ENCODE assay signal across 22 mouse cellular contexts in the genomic region with DNA sequence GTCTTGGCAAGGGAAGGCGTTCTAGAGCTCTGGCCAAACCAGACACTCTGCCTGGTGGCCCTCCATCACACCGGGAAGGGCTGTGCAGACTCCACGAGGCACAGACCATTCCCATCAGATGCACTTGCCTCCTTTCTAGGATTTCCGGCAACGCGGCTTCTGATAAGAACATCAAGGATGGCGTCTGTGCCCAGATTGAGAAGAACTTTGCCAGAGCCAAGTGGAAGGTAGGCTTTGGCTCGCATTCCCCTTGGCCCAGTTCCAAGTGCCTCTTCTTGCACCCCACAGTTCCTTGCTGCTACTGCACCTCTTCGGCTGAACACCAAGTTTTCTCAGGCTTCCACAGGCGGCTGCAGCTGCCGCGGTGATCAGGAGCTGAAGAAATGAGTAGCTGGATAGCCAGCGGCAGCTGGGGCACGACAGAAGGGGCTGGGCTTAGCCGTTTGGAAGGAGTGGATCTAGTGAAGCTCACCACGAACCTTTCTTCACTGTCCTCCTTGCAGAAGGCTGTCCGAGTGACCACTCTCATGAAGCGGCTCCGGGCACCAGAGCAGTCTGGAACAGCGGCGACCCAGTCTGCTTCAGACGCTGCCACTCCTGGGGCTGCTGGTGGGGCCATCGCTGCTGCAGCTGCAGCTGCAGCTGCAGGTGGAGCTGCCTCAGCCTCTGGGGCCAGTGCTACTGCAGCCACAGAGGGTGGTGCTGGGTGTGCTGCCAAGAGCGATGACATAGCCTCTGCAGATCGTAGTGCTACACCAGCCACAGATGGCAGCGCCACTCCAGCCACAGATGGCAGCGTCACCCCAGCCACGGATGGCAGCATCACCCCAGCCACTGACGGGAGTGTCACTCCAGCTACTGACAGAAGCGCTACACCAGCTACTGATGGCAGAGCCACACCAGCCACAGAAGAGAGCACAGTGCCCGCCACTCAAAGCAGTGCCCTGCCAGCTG. TPM values are rescaled to one million over a fixed set of nuclear protein-coding genes. Genes with fewer than 3 reads are reported as not detected.
DNase-seq lines count a peak whose midpoint lies in the region; ATAC-seq and TF ChIP-seq lines count a peak whose summit lies in the region.
"Had no signal": no experiment of that assay in that cellular context is flagged by ENCODE, and none has a peak within 500 bp of the region (broad histone marks: within the 10 kb centered on the region; RNA-seq: fewer than 3 reads in every experiment).

No protein-coding gene starts in this region.

- H3K4me1 ChIP-seq in E14TG2a.4 (replicated peaks; ENCODE audit: low read depth, low read length): peaks cover 51% of the 10 kb centered on the region
- H3K4me1 ChIP-seq in cerebellum, adult 2 months (ENCODE audit: control insufficient read depth, insufficient read depth, low read length): peaks cover 4% of the 10 kb centered on the region; the same call in 1 of the 2 replicates
- peaks cover 2% of the 10 kb centered on the region; the same call in 1 of the 2 replicates for H3K4me1 ChIP-seq in forebrain, embryonic 11.5 days (replicated peaks; ENCODE audit: control insufficient read depth, insufficient read depth, low read length)

- TF ChIP-seq POLR2A in cerebellum, adult 2 months (IDR thresholded peaks at IDR 0.05; ENCODE audit: borderline replicate concordance, insufficient read depth, low read length): no peak

- DNase-seq in layer of hippocampus, adult 9-11 months: peak; percentile 72
- no peak for DNase-seq in layer of hippocampus, postnatal 10 days (ENCODE audit: low spot score in 2 of 2)
- DNase-seq in cerebellum, adult 2 months: peak; percentile 59 to 60
- peak; percentile 21 to 48 for DNase-seq in gastrocnemius, adult 8-10 months (ENCODE audit: low spot score in 2 of 2)
- DNase-seq in testis, postnatal 14 days (ENCODE audit: low spot score): no peak
- no peak for DNase-seq in forebrain, embryonic 11.5 days (ENCODE audit: low spot score)
- no peak for DNase-seq in ovary, postnatal 36 days (ENCODE audit: low spot score)
- DNase-seq: adrenal gland, postnatal 14 days; lung, postnatal 4 days; right cerebral cortex, postnatal 25 days; thymus, postnatal 36 days had no signal

- H3K36me3 ChIP-seq in E14TG2a.4 (ENCODE audit: insufficient read depth, low read length): peaks cover 46% of the 10 kb centered on the region
- H3K36me3 ChIP-seq in forebrain, embryonic 11.5 days (ENCODE audit: control insufficient read depth, insufficient read depth, low read length): no peaks in the 10 kb centered on the region
- H3K36me3 ChIP-seq: intestine, embryonic 15.5 days had no signal

- H3K27ac ChIP-seq in cerebellum, adult 2 months (ENCODE audit: insufficient read depth, low read length): no peak overlapping the region
- H3K27ac ChIP-seq in forebrain, embryonic 11.5 days (ENCODE audit: low read depth, low read length): no peak overlapping the region
- H3K27ac ChIP-seq: intestine, embryonic 15.5 days had no signal

- WGBS in cerebellum, adult 2 months: 23% methylated on average over 31 of the region's 31 CpGs
- WGBS in forebrain, embryonic 11.5 days: 91% methylated on average over 31 of the region's 31 CpGs

- H3K9me3 ChIP-seq in E14TG2a.4 (ENCODE audit: low read length): no peaks in the 10 kb centered on the region
- no peaks in the 10 kb centered on the region for H3K9me3 ChIP-seq in forebrain, embryonic 11.5 days (ENCODE audit: control insufficient read depth, low read length)
- H3K9me3 ChIP-seq: intestine, embryonic 15.5 days had no signal

- peak overlapping the region; percentile 29; the same call in 1 of the 2 replicates for H3K4me3 ChIP-seq in E14TG2a.4 (replicated peaks; ENCODE audit: low read length)
- peak overlapping the region; percentile 38 for H3K4me3 ChIP-seq in cerebellum, adult 2 months (replicated peaks; ENCODE audit: insufficient read depth, low read depth, low read length)
- no peak overlapping the region for H3K4me3 ChIP-seq in forebrain, embryonic 11.5 days (ENCODE audit: low read depth, low read length)
- H3K4me3 ChIP-seq: erythroblast, embryonic 14.5 days; intestine, embryonic 15.5 days had no signal

- no peak overlapping the region for H3K4me2 ChIP-seq in forebrain, embryonic 11.5 days (ENCODE audit: low read depth, low read length, severe bottlenecking)
- H3K4me2 ChIP-seq: intestine, embryonic 15.5 days had no signal

- TF ChIP-seq CTCF in E14TG2a.4 (conservative IDR thresholded peaks at IDR 0.05; ENCODE audit: low read length): no peak
- no peak for TF ChIP-seq CTCF in cerebellum, adult 2 months (IDR thresholded peaks at IDR 0.05; ENCODE audit: borderline replicate concordance, insufficient read depth, low read depth, low read length)

- ATAC-seq in forebrain, embryonic 11.5 days (replicated peaks; ENCODE audit: low FRiP score): no peak
- ATAC-seq: intestine, embryonic 15.5 days had no signal

- no peaks in the 10 kb centered on the region for H3K27me3 ChIP-seq in E14TG2a.4 (ENCODE audit: insufficient read depth, low read length)
- no peaks in the 10 kb centered on the region for H3K27me3 ChIP-seq in cerebellum, adult 2 months (ENCODE audit: control insufficient read depth, insufficient read depth, low read length)
- no peaks in the 10 kb centered on the region for H3K27me3 ChIP-seq in forebrain, embryonic 11.5 days (ENCODE audit: control insufficient read depth, insufficient read depth, low read length)
- H3K27me3 ChIP-seq: intestine, embryonic 15.5 days had no signal

- H3K9ac ChIP-seq in forebrain, embryonic 11.5 days (ENCODE audit: low read length): no peak overlapping the region
- H3K9ac ChIP-seq: intestine, embryonic 15.5 days had no signal

RNA-seq across cellular contexts. Expression of gene Traip, which starts 2.4 kb away (rescaled TPM):
- 10 to 100 TPM; 19.6 to 25.9 TPM for total RNA-seq in layer of hippocampus, postnatal 10 days (2021)
- polyA plus RNA-seq in cerebellum, adult 2 months (2012; rRNA removed): 1.5 and 2.2 TPM in 2 replicates
- total RNA-seq in gastrocnemius, adult 8-10 months (2022): 1 to 10 TPM in 1 of 4 experiments, under 1 TPM in 3; 0.47 to 1.6 (median 0.57) TPM
- polyA plus RNA-seq in forebrain, embryonic 11.5 days (2014; fragmentation: Nextera tagmentation; extraction: Ambion mirVana): 38.2 and 39.7 TPM in 2 replicates

RNA-seq across cellular contexts. Expression of gene Camkv, which starts 12.0 kb away (rescaled TPM):
- total RNA-seq in layer of hippocampus, postnatal 10 days (2021): 100 to 1,000 TPM; 441 to 473 TPM
- polyA plus RNA-seq in cerebellum, adult 2 months (2012; rRNA removed): 20.2 and 25.1 TPM in 2 replicates
- under 1 TPM; 0.20 to 0.46 (median 0.35) TPM for total RNA-seq in gastrocnemius, adult 8-10 months (2022)
- 7.4 and 8.0 TPM in 2 replicates for polyA plus RNA-seq in forebrain, embryonic 11.5 days (2014; fragmentation: Nextera tagmentation; extraction: Ambion mirVana)
- total RNA-seq: CH12.LX had no signal

RNA-seq across cellular contexts. Expression of gene Actl11, which starts 19.2 kb away (rescaled TPM):
- not detected for total RNA-seq in layer of hippocampus, postnatal 10 days (2021)
- not detected in 2 replicates for polyA plus RNA-seq in cerebellum, adult 2 months (2012; rRNA removed)
- not detected for total RNA-seq in gastrocnemius, adult 8-10 months (2022)
- not detected in 2 replicates for polyA plus RNA-seq in forebrain, embryonic 11.5 days (2014; fragmentation: Nextera tagmentation; extraction: Ambion mirVana)
- total RNA-seq: adrenal gland, postnatal 14 days; CH12.LX; hematopoietic stem cell, adult 5-6 weeks had no signal
- polyA plus RNA-seq: cortical plate, adult 2 months; erythroblast, embryonic 14.5 days; frontal cortex, adult 2 months; intestine, embryonic 15.5 days; large intestine, adult 2 months; limb, embryonic 11.5 days; liver, embryonic 16.5 days; stomach, embryonic 14.5 days had no signal

RNA-seq across cellular contexts. Expression of gene Uba7, which starts 27.8 kb away (rescaled TPM):
- total RNA-seq in layer of hippocampus, postnatal 10 days (2021): 1 to 10 TPM; 3.7 to 4.1 TPM
- polyA plus RNA-seq in cerebellum, adult 2 months (2012; rRNA removed): 8.0 and 10.0 TPM in 2 replicates
- total RNA-seq in gastrocnemius, adult 8-10 months (2022): 1 to 10 TPM; 2.2 to 2.7 (median 2.5) TPM
- 7.9 and 8.4 TPM in 2 replicates for polyA plus RNA-seq in forebrain, embryonic 11.5 days (2014; fragmentation: Nextera tagmentation; extraction: Ambion mirVana)

RNA-seq across cellular contexts. Expression of gene Gm20661, which starts 35.3 kb away (rescaled TPM):
- total RNA-seq in layer of hippocampus, postnatal 10 days (2021): 1 to 10 TPM; 1.4 TPM
- 0.20 and 0.38 TPM in 2 replicates for polyA plus RNA-seq in cerebellum, adult 2 months (2012; rRNA removed)
- not detected for total RNA-seq in gastrocnemius, adult 8-10 months (2022)
- polyA plus RNA-seq in forebrain, embryonic 11.5 days (2014; fragmentation: Nextera tagmentation; extraction: Ambion mirVana): 1.0 and 1.7 TPM in 2 replicates
- total RNA-seq: CH12.LX had no signal
- polyA plus RNA-seq: large intestine, adult 2 months had no signal

Comparison
In these comparisons a context has a peak if more than half of its experiments do, and no peak if none do; other contexts are left out.
1. DNase-seq: peak in layer of hippocampus, adult 9-11 months (single experiment), cerebellum, adult 2 months (2 of 2) and gastrocnemius, adult 8-10 months (2 of 2); none in layer of hippocampus, postnatal 10 days (0 of 2), testis, postnatal 14 days (single experiment), forebrain, embryonic 11.5 days (single experiment) and ovary, postnatal 36 days (single experiment).
2. RNA of gene Traip, which starts 2.4 kb away (total RNA-seq): 19.6 to 25.9 TPM in layer of hippocampus, postnatal 10 days; 0.47 to 1.6 TPM in gastrocnemius, adult 8-10 months; every median in the first group is over 4 times any median in the second.
3. RNA of gene Camkv, which starts 12.0 kb away (total RNA-seq): 441 to 473 TPM in layer of hippocampus, postnatal 10 days; 0.20 to 0.46 TPM in gastrocnemius, adult 8-10 months; every median in the first group is over 100 times any median in the second.